Mouse (Mus musculus) stomach, postnatal 0 days (tissue): ENCODE measurements at regions not wholly inside any gene's neighbourhood (a gene's known extent, or its start where the extent isn't known, plus 50 kb on each side); places are given as distances from the start of the nearest gene placed in this dataset.

Experiments used
- ATAC-seq: fragments of 200-750 bp; cut with Nextera tagmentation; 2 replicates; pipeline ENCODE4 v1.8.0; 2017; ENCODE audit not compliant: low FRiP score, low TSS enrichment
- DNase-seq: peaks from one replicate; pipeline ENCODE4 v3.0.0-alpha.2; 2016; ENCODE audit warnings: low spot score
- H3K27ac ChIP-seq: fragments of 300-500 bp; sonication (generic); replicated peaks from 2 replicates; pipeline ENCODE4 v1.5.1; 2014; ENCODE audit warnings: mild to moderate bottlenecking, control low read depth
- H3K27me3 ChIP-seq: fragments of 300-500 bp; sonication (generic); 2 replicates; pipeline ENCODE4 v1.6.1; 2014; ENCODE audit warnings: low read length; ENCODE audit not compliant: control insufficient read depth, insufficient read depth
- H3K36me3 ChIP-seq: fragments of 300-500 bp; sonication (generic); 2 replicates; pipeline ENCODE4 v1.6.1; 2014; ENCODE audit warnings: low read length, mixed read lengths; ENCODE audit not compliant: control insufficient read depth, insufficient read depth
- H3K4me1 ChIP-seq: fragments of 300-500 bp; sonication (generic); replicated peaks from 2 replicates; pipeline ENCODE4 v1.6.1; 2014; ENCODE audit warnings: antibody characterized with exemption; ENCODE audit not compliant: control insufficient read depth, insufficient read depth
- H3K4me2 ChIP-seq: fragments of 300-500 bp; sonication (generic); replicated peaks from 2 replicates; pipeline ENCODE4 v1.6.1; 2014; ENCODE audit warnings: low read depth, mild to moderate bottlenecking, control low read depth, moderate library complexity
- H3K4me3 ChIP-seq: fragments of 300-500 bp; sonication (generic); 2 replicates; pipeline ENCODE4 v1.5.1; 2014; ENCODE audit warnings: low read depth, low read length, control low read depth
- H3K9ac ChIP-seq: fragments of 300-500 bp; sonication (generic); 2 replicates; pipeline ENCODE4 v1.6.1; 2014; ENCODE audit warnings: mild to moderate bottlenecking, low read length, control low read depth, mixed read lengths
- H3K9me3 ChIP-seq: fragments of 300-500 bp; sonication (generic); 2 replicates; pipeline ENCODE4 v1.6.1; 2016; ENCODE audit warnings: low read length; ENCODE audit not compliant: control insufficient read depth
- CTCF ChIP-seq: IDR thresholded peaks from 2 replicates; pipeline ENCODE4 v1.5.1; 2016; ENCODE audit warnings: antibody characterized with exemption, low read depth, mild to moderate bottlenecking, moderate library complexity
- EP300 ChIP-seq: optimal IDR thresholded peaks from 2 replicates; pipeline ENCODE3; 2016; ENCODE audit warnings: antibody characterized with exemption
- WGBS: fragments of 180-500 bp; shearing (Covaris S2); extraction: QIAGEN DNeasy Blood & Tissue Kit; methylation state at CpG from one replicate; pipeline ENCODE4 v1.1.7; 2014; 5-methylcytosine and 5-hydroxymethylcytosine counted together

DNA sequence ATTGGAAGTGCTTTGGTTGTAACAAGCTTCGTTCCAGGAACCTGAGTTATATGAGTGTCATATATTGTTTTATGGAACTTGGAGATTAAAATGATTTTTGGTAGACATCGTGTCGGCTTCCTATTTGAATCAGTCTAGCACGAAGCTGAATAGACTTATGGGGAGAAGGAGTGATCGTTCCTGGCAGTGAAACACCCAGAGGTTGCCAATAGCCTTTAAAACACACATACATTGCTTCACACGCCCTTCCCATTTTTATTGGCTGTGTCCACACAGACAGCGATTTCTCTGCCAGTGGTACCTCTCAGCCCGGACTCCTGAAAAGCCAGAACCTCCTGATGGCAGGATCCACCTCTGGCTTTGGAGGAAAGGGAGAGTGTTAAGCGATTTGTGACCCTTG lies 57.0 kb upstream of the Daam1 start:
- Histone ChIP-seq H3K27ac (no peak overlapping the region), H3K9me3 (no peaks in the 10 kb centered on the region), H3K9ac (no peak overlapping the region), H3K4me2 (no peak overlapping the region), H3K27me3 (no peaks in the 10 kb centered on the region), H3K4me3 (no peak overlapping the region), H3K36me3 (no peaks in the 10 kb centered on the region), H3K4me1 (no peaks in the 10 kb centered on the region)
- 48% methylated on average over 9 of the region's 9 CpGs for WGBS
- no peak for DNase-seq
- TF ChIP-seq CTCF (no peak), EP300 (no peak)
- no peak for ATAC-seq

GRCm38 (mm10) chr12:71775126-71775525 lies 55.8 kb upstream of the Daam1 start:
- Histone ChIP-seq H3K27me3 (no peaks in the 10 kb centered on the region), H3K27ac (no peak overlapping the region), H3K4me1 (no peaks in the 10 kb centered on the region), H3K9ac (no peak overlapping the region), H3K4me3 (no peak overlapping the region), H3K4me2 (no peak overlapping the region), H3K36me3 (no peaks in the 10 kb centered on the region), H3K9me3 (no peaks in the 10 kb centered on the region)
- TF ChIP-seq EP300 (no peak), CTCF (no peak)
- 84% methylated on average over 12 of the region's 12 CpGs for WGBS
- ATAC-seq (no peak), DNase-seq (no peak)

- no peaks in the 10 kb centered on the region for H3K36me3 ChIP-seq
- H3K27ac ChIP-seq, result no peak overlapping the region
- H3K27me3 ChIP-seq, result no peaks in the 10 kb centered on the region
- H3K9me3 ChIP-seq, result no peaks in the 10 kb centered on the region
- peak overlapping the region; percentile 31; the same call in 1 of the 2 replicates for H3K4me2 ChIP-seq
- TF ChIP-seq EP300 (no peak), CTCF (no peak)
- no peak for DNase-seq
- H3K4me1 ChIP-seq, result no peaks in the 10 kb centered on the region
- H3K9ac ChIP-seq, result no peak overlapping the region
- ATAC-seq, result peak; percentile 35; the same call in 1 of the 2 replicates
- 9% methylated on average over 14 of the region's 14 CpGs for WGBS
- 0 out of 2 replicates have a peak overlapping the region, but pooled peaks have one; percentile 4 for H3K4me3 ChIP-seq
These were observed 52.7 kb upstream of the Daam1 start for GRCm38 (mm10) chr12:71778137-71778536.

DNA sequence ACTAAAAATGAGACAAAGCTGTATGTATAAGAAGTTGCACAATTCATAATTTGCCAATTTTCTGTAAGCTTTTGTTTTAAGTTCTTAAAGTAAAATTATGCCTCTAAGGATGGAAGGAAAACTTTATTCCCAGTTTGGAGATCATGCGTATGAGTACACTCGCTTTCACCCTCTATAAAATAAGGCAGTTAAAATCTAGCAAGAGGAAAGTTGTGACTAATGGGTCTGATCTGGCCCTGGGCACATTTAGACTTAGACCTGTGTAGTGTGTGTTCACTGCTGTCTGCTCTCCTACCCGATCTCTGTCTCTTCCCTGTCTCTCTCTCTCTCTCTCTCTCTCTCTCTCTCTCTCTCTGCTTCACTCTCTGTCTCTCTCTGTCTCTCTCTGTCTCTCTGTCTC lies 51.9 kb upstream of the Daam1 start:
- Histone ChIP-seq H3K9me3 (no peaks in the 10 kb centered on the region), H3K4me1 (no peaks in the 10 kb centered on the region), H3K4me3 (no peak overlapping the region), H3K9ac (no peak overlapping the region), H3K27me3 (no peaks in the 10 kb centered on the region), H3K4me2 (no peak overlapping the region), H3K27ac (no peak overlapping the region), H3K36me3 (no peaks in the 10 kb centered on the region)
- no peak for TF ChIP-seq CTCF
- no peak for TF ChIP-seq EP300
- DNase-seq, result no peak
- 76% methylated on average over 3 of the region's 3 CpGs for WGBS
- ATAC-seq, result no peak

DNA sequence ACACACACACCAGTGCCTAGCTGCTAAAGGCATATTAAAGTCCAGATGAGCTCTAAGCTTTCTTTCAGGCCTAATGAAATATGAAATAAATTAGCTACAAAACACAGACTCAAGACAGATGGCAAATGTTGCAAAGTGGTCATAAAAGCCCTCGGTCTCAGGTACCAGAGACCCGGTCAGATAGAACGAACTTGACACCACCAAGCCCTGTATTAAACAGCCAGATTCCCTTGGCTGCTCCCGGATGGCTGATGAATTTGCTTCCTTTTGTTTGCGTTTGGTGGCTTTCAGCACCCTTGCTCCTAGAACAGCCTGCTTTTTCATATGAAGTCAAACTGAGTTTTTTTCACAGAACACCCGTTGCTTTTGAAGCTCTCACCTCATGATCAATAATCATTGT lies 51.5 kb upstream of the Daam1 start:
- Histone ChIP-seq H3K4me2 (no peak overlapping the region), H3K9me3 (no peaks in the 10 kb centered on the region), H3K4me1 (no peaks in the 10 kb centered on the region), H3K27me3 (no peaks in the 10 kb centered on the region), H3K27ac (no peak overlapping the region), H3K4me3 (no peak overlapping the region), H3K9ac (no peak overlapping the region), H3K36me3 (no peaks in the 10 kb centered on the region)
- DNase-seq, result no peak
- WGBS, result 31% methylated on average over 6 of the region's 6 CpGs
- TF ChIP-seq CTCF (no peak), EP300 (no peak)
- ATAC-seq, result no peak
